Mouse (Mus musculus) liver, embryonic 14.5 days (tissue): ENCODE data around the gene Lasp1. TPM values are rescaled to one million over a fixed set of nuclear protein-coding genes. Genes with fewer than 3 reads are reported as not detected.

Source experiments
- ATAC-seq: fragments of 200-750 bp; cut with Nextera tagmentation; 2 replicates; pipeline ENCODE4 v1.8.0; 2017; ENCODE audit warnings: moderate number of reproducible peaks, mild to moderate bottlenecking, moderate library complexity; ENCODE audit not compliant: insufficient read depth
- DNase-seq, 3 experiments: peaks; one replicate each; pipeline ENCODE4 v3.0.0-alpha.2; 2012 to 2013; ENCODE audit warnings: low read depth in 3 of 3, low spot score in 3 of 3
- H3K27ac ChIP-seq: fragments of 300-500 bp; sonication (generic); 2 replicates; pipeline ENCODE4 v1.5.1; 2014; ENCODE audit warnings: moderate library complexity, mild to moderate bottlenecking, control low read depth, inconsistent platforms
- H3K27me3 ChIP-seq: fragments of 300-500 bp; sonication (generic); 2 replicates; pipeline ENCODE4 v1.6.1; 2014; ENCODE audit warnings: mild to moderate bottlenecking, low read length, moderate library complexity; ENCODE audit not compliant: control insufficient read depth, insufficient read depth
- H3K36me3 ChIP-seq: fragments of 300-500 bp; sonication (generic); replicated peaks from 2 replicates; pipeline ENCODE4 v1.6.1; 2014; ENCODE audit warnings: low read depth; ENCODE audit not compliant: control insufficient read depth, insufficient read depth
- H3K4me1 ChIP-seq, 2 experiments: fragments of 200-500 bp in 1 of 2; fragments of 300-500 bp in 1 of 2; sonication (generic) in 1 of 2; replicated peaks; 2 replicates each; pipeline ENCODE4 v1.6.1; 2012 to 2014; ENCODE audit warnings: antibody characterized with exemption in 1 of 2, inconsistent platforms in 1 of 2, low read length in 1 of 2; ENCODE audit not compliant: control insufficient read depth in 2 of 2, insufficient read depth in 2 of 2
- H3K4me2 ChIP-seq: fragments of 300-500 bp; sonication (generic); 2 replicates; pipeline ENCODE4 v1.6.1; 2014; ENCODE audit warnings: low read depth, mild to moderate bottlenecking, control low read depth, moderate library complexity
- H3K4me3 ChIP-seq, 2 experiments: fragments of 200-500 bp in 1 of 2; fragments of 300-500 bp in 1 of 2; sonication (generic) in 1 of 2; 2 replicates each; pipeline ENCODE4 v1.5.1; 2012 to 2014; ENCODE audit warnings: low read depth in 2 of 2, low read length in 2 of 2, mild to moderate bottlenecking in 2 of 2, control low read depth in 1 of 2, inconsistent platforms in 1 of 2, moderate library complexity in 1 of 2; ENCODE audit not compliant: insufficient read depth in 1 of 2
- H3K9ac ChIP-seq: fragments of 300-500 bp; sonication (generic); replicated peaks from 2 replicates; pipeline ENCODE4 v1.6.1; 2014; ENCODE audit warnings: mild to moderate bottlenecking, control low read depth, moderate library complexity
- H3K9me3 ChIP-seq: fragments of 300-500 bp; sonication (generic); 2 replicates; pipeline ENCODE4 v1.6.1; 2016; ENCODE audit warnings: low read length, mixed read lengths; ENCODE audit not compliant: control insufficient read depth
- CTCF ChIP-seq: IDR thresholded peaks from 2 replicates; pipeline ENCODE4 v1.5.1; 2016; ENCODE audit warnings: antibody characterized with exemption, low read depth, control low read depth
- EP300 ChIP-seq: IDR thresholded peaks from 2 replicates; pipeline ENCODE4 v1.6.1; 2016; ENCODE audit warnings: antibody characterized with exemption, low read depth
- WGBS: fragments of 180-500 bp; shearing (Covaris S2); extraction: QIAGEN DNeasy Blood & Tissue Kit; methylation state at CpG from one replicate; pipeline ENCODE4 v1.1.7; 2014; ENCODE audit not compliant: insufficient replicate concordance; 5-methylcytosine and 5-hydroxymethylcytosine counted together
- polyA plus RNA-seq, 2 experiments: library from polyadenylated mRNA; depleted of rRNA in 1 of 2; stranded (reverse) in 1 of 2; unstranded in 1 of 2; fragments of >200 nt; fragmentation: Nextera tagmentation in 1 of 2; extraction: Ambion mirVana in 1 of 2; gene quantifications; 2 replicates each; pipeline versions ENCODE4 v1.2.1 to v1.2.3; 2012 to 2014

The Lasp1 gene
- polyA plus RNA-seq, 2 experiments: 15.5 to 19.1 TPM

- Histone ChIP-seq H3K4me3 (peak overlapping the region; percentile 65 to 72), H3K27me3 (no peaks in the 10 kb centered on the region; the same call in 1 of the 2 replicates), H3K4me2 (peak overlapping the region; percentile 81), H3K4me1 (peaks cover 2 to 32% of the 10 kb centered on the region in 2 experiments; a peak in 3 of 4 replicates), H3K9ac (peak overlapping the region; percentile 58), H3K9me3 (no peaks in the 10 kb centered on the region), H3K36me3 (no peaks in the 10 kb centered on the region), H3K27ac (peak overlapping the region; percentile 46)
- peak; percentile 66 for ATAC-seq
- no peak for DNase-seq
- WGBS: under 1% methylated on average over 31 of the region's 43 CpGs
- TF ChIP-seq CTCF: no peak
- TF ChIP-seq EP300: no peak
Observed at GRCm38 (mm10) chr11:97799994-97800690, 1.3 kb downstream of the Lasp1 start.

GRCm38 (mm10) chr11:97800691-97801408, 2.0 kb downstream of the Lasp1 start:
- H3K27ac ChIP-seq: no peak overlapping the region
- peaks cover 2 to 37% of the 10 kb centered on the region in 2 experiments; a peak in 3 of 4 replicates for H3K4me1 ChIP-seq
- H3K27me3 ChIP-seq: no peaks in the 10 kb centered on the region; the same call in 1 of the 2 replicates
- peak overlapping the region; percentile 65 to 72 for H3K4me3 ChIP-seq
- H3K4me2 ChIP-seq: peak overlapping the region; percentile 81
- H3K36me3 ChIP-seq: no peaks in the 10 kb centered on the region
- 12% methylated on average over 17 of the region's 17 CpGs for WGBS
- H3K9ac ChIP-seq: peak overlapping the region; percentile 58
- DNase-seq (no peak), ATAC-seq (no peak)
- no peaks in the 10 kb centered on the region for H3K9me3 ChIP-seq
- TF ChIP-seq EP300 (no peak), CTCF (no peak)

- H3K9me3 ChIP-seq: no peaks in the 10 kb centered on the region
- no peaks in the 10 kb centered on the region; the same call in 1 of the 2 replicates for H3K27me3 ChIP-seq
- no peak overlapping the region for H3K9ac ChIP-seq
- H3K36me3 ChIP-seq: no peaks in the 10 kb centered on the region
- no peak overlapping the region for H3K27ac ChIP-seq
- peak overlapping the region; percentile 65 to 72 for H3K4me3 ChIP-seq
- no peak for ATAC-seq
- WGBS: 33% methylated on average over 8 of the region's 8 CpGs
- TF ChIP-seq EP300 (no peak), CTCF (peak; percentile 61)
- peak overlapping the region; percentile 81 for H3K4me2 ChIP-seq
- peaks cover 2 to 37% of the 10 kb centered on the region in 2 experiments; a peak in 3 of 4 replicates for H3K4me1 ChIP-seq
- no peak for DNase-seq
Observed at GRCm38 (mm10) chr11:97801409-97802193, 2.8 kb downstream of the Lasp1 start.

GRCm38 (mm10) chr11:97802194-97802470, 3.3 kb downstream of the Lasp1 start:
- TF ChIP-seq CTCF: no peak
- TF ChIP-seq EP300: no peak
- 15% methylated on average over 1 of the region's 1 CpGs for WGBS
- peaks cover 2 to 37% of the 10 kb centered on the region in 2 experiments; a peak in 3 of 4 replicates for H3K4me1 ChIP-seq
- H3K4me2 ChIP-seq: peak overlapping the region; percentile 81
- no peak for DNase-seq
- H3K9me3 ChIP-seq: no peaks in the 10 kb centered on the region
- H3K9ac ChIP-seq: no peak overlapping the region
- no peaks in the 10 kb centered on the region for H3K36me3 ChIP-seq
- H3K27ac ChIP-seq: no peak overlapping the region
- no peak overlapping the region for H3K4me3 ChIP-seq
- no peak for ATAC-seq
- H3K27me3 ChIP-seq: no peaks in the 10 kb centered on the region; the same call in 1 of the 2 replicates

- peaks cover 2 to 40% of the 10 kb centered on the region in 2 experiments; a peak in 3 of 4 replicates for H3K4me1 ChIP-seq
- H3K36me3 ChIP-seq: no peaks in the 10 kb centered on the region
- no peak overlapping the region for H3K9ac ChIP-seq
- 48% methylated on average over 5 of the region's 6 CpGs for WGBS
- peak overlapping the region; percentile 81; the same call in 1 of the 2 replicates for H3K4me2 ChIP-seq
- TF ChIP-seq CTCF (no peak), EP300 (no peak)
- no peak overlapping the region for H3K4me3 ChIP-seq
- ATAC-seq: no peak
- no peaks in the 10 kb centered on the region; the same call in 1 of the 2 replicates for H3K27me3 ChIP-seq
- H3K27ac ChIP-seq: no peak overlapping the region
- no peaks in the 10 kb centered on the region for H3K9me3 ChIP-seq
- no peak for DNase-seq
Observed at GRCm38 (mm10) chr11:97802495-97802894, 3.7 kb downstream of the Lasp1 start.
